Mouse (Mus musculus) heart, adult 9 months (tissue): Measurements from ENCODE around the gene Ep300.

Experiments used
- DNase-seq, 2 experiments: peaks; one replicate each; pipeline ENCODE4 v3.0.0; 2022; ENCODE audit warnings: low spot score in 2 of 2

Ep300 gene

GRCm38 (mm10) chr15:81584913-81585745 is at the start of gene Ep300:
Gene Ep300, plus strand, starts transcription at chr15:81585351.
- peak; percentile 94 to 95 for DNase-seq

GRCm38 (mm10) chr15:81535881-81536351 is 49.2 kb upstream of the Ep300 start:
- no peak for DNase-seq

DNA sequence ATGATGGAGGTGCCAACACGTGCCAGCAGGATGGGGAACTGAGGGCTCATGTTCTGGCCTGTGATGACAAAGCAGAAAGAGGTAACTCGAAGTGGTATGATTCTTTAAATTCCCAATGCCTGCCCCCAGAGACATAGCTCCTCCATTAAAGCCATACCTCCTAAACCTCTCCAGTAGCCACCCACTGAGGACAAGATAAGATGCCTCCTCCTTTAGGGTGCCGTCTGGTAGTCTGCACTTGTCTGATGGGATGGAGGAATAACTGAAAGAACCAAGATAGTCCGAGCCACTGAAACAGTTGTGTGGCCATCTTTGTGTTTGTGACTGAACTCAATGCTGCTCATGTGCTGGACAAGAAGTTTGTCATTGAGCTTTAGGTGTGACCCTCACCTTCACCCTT is 47.0 kb upstream of the Ep300 start:
- no peak for DNase-seq

DNA sequence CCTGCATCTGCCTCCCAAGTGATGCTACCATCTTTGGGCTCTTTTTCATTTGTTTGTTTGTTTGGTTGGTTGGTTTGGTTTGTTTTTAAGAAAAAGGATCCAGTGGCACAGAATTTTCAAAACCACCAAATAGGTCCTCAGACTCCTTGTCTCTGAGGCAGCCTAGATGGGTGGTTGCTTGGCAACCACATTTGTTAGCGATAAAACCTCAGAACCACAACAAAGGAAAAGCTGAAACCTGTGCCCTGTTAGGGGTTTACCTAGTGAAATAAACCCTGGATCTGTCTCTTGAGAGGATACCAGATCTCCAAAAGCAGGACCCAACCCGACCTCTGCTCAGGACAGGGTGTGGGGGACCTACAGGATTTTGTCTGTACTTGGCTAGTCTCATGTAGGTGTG is 45.6 kb upstream of the Ep300 start:
- no peak for DNase-seq

- no peak for DNase-seq
These were observed 40.2 kb upstream of the Ep300 start for GRCm38 (mm10) chr15:81544916-81545315.

DNA sequence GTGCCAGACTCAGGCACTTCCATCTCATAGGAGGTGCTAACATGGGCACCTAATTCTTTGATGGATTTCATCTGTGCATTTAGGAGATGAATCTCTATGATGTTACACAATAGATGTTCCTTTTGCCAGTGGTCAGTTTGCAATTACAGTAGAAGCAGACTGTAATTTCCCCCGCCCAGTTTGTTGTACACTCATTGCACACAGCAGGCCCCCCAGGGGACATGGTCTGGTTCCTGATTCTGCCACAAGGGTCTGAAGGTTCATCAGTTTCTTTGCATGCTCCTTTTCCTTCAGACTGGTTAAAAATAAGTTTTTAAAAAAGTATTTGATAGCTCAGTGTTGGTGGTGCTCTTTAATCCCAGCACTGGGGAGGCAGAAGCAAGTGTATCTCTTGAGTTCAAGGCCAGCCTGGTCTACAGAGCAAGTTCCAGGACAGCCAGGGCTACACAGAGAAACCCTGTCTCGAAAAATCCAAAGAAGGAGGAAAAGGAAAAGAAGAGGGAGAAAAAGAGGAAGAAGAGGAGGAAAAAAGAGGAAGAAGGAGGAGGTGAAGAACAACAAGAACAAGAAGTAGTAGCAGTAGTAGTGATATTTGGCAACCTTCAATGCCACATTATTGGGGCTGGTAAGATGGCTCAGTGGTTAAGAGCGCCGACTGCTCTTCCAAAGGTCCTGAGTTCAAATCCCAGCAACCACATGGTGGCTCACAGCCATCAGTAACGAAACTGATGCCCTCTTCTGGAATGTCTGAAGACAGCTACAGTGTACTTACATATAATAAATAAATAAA is 39.6 kb upstream of the Ep300 start:
- DNase-seq = no peak

DNA sequence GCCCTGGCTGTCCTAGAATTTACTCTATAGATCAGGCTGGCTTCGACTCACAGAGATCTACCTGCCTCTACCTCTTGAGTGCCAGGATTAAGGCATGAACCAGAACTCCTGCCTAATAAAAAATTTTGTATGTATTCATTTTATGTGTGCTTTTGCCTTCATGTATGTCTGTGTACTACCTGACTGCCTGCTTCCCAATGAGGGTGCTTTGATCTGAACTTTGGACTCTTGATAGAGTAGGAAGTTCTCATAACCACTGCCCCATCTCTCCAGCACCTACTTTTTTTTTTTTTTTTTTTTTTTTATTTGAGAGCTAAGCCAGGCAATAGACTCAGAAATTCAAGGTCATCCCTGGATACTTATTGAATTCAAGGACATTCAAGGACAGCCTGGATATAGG is 31.7 kb upstream of the Ep300 start:
- DNase-seq = no peak

DNA sequence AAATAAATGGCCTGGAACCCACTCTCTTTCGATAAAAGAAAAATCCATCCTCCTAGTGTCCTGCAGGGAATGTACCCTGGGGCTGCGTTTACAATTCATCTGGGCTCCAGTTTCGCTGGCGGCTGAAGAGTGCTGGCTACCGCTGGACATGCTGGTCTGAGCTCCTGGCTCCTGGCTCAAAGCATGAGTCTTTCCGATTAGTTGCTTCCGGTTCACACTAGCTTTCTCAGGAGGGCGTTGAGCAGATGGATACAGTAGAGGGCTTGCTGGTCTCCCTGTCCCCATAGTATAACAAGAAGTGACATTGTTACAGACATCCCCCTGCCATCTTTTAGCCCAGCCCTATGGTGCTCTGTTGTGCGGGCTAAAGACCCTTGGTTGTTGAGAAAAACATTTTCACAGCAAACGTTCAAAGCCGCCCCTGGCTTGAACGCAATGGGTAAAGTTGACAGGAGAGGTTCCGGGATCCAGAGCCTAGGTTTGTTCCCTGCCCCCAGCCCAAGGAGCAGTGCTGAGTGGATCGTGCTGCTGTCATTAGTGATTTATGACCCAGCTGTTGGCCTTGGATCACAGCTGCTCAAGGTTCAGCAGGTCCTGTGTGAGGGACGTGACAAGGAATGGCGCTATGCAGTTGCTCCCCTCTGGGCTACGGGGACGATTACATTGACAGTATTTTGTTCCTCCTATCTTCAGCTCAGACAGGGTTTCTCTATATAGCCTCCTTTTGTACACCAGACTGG is 30.4 kb upstream of the Ep300 start:
- peak; percentile 5 to 17 for DNase-seq

DNA sequence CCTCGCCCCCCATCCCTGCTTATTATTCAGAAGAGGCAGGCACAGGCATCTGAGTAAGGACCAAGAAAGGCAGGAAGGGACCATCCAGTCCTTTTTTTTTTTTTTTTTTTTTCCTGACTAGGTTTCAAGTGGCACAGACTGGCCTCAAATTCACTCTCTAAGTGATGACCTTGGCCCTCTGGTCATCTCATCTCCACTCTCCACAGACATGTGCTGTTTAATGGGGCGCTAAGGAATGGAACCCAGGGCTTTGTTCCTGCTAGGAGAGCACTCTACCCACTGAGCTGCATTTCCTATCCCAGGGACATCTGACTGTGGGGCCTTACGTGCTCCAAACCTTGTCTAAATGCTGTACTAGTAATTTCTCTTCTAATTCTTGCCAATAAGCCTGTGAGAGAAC is 29.2 kb upstream of the Ep300 start:
- DNase-seq = no peak

- no peak for DNase-seq
These were observed 23.6 kb upstream of the Ep300 start for GRCm38 (mm10) chr15:81561501-81561900.

DNA sequence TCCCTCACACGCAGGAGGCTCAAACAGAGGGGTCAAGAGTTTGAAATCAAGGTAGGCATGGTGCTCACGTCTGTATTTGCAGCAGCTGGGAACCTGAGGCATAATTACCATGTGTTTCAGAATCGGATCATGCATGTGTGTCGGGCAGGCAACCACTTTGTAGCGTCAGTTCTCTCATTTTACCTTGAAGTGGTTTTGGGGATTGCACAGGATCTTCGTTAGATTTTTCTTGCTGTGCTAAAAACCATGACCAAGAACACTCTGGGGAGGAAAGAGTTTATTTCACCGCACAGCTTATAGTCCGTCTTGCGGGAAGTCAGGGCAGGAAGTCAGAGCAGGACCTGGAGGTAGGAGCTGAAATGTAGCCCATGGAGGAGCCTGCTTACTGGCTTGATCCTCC is 23.2 kb upstream of the Ep300 start:
- DNase-seq = no peak

DNA sequence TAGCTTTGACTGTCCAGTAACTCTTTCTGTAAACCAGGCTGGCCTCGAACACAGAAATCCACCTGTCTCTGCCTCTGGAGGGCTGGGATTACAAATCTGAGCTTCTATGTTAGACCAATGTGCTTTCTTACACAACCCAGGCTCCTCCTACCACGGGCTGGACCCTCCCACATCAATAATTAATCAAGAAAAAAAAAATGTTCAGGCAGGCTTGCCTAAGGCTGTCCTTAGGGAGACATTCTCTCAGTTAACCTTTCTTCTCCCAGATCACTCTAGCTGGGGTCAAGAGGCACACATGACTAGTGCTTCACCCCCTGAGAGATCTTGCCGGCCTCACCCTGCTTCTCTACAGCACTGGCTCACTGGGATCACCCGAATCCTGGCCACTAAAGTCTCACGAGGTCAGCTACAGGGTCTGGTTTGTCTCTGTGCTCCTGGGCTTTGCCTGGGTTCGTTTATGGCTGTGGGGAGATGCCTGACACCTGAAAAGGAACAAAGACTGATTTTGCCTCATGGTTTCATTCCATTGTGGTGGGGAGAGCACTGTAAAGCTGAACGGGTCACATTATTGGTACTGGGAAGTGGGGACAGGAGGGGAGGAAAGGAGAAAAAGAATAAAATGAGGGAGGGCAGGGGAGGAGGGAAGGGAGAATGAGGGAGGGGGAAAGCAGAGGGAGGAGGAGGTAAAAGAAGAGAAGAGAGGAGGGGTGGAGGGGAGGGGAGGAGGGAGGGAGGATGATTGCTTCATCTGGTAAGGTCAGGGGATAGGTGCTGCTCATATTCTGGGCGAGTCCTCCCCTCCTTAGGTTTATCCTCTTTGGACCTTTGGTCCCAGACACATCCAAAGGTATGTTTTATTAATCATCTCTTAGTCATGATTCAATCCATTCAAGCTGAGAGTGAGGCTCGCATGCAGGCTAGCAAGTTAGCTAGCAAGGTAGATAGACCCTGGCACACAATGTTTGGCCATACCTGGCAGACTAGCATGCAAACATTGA is 22.4 kb upstream of the Ep300 start:
- no peak for DNase-seq

GRCm38 (mm10) chr15:81568093-81568492 is 17.1 kb upstream of the Ep300 start:
- DNase-seq = no peak

DNA sequence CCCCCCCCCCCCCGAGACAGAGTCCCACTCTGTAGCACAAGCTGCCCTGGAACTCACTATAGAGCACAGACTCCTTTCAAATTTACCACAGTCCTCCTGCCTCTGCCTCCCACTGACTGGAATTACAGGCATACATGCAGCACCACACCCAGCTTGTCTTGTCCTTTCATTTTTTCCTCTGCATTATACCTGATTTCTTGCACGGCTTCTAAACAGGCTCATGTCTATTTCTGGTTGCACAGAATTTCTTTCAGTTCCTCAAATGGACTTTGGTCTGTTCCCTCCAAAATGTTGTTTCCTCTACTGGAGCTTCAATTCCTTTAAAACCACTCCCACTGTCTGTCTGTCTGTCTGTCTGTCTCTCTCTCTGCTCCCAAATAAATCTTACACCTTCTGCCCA is 16.6 kb upstream of the Ep300 start:
- no peak for DNase-seq

- DNase-seq = no peak
These were observed 8.2 kb upstream of the Ep300 start for GRCm38 (mm10) chr15:81576961-81577360.

GRCm38 (mm10) chr15:81577743-81578165 is 7.4 kb upstream of the Ep300 start:
- no peak for DNase-seq

- DNase-seq = no peak
These were observed 685 bp upstream of the Ep300 start for GRCm38 (mm10) chr15:81584466-81584865.

GRCm38 (mm10) chr15:81585746-81586461 is 753 bp downstream of the Ep300 start:
- peak; percentile 85 to 87 for DNase-seq

DNA sequence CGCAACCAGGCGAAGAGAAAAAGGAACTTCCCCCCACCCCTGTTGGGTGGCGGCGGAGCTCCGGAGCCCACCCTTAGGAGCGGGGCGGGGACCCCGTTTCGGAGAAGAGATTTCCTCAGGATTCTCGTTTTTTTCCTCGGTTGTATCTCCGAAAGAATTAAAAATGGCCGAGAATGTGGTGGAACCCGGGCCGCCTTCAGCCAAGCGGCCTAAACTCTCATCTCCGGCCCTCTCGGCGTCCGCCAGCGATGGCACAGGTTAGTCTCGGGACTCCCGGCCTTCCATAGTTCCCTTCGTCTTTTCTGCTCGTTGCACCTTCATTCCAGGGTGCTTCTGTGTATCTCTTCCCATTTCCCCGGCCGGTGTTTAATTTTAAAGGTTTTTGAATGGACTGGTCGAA is 1.3 kb downstream of the Ep300 start:
- no peak for DNase-seq

- no peak for DNase-seq
These were observed 2.5 kb downstream of the Ep300 start for GRCm38 (mm10) chr15:81587686-81588085.
